Mouse (Mus musculus) forebrain, embryonic 14.5 days (tissue): ENCODE results near the gene Ear6. TPM values are rescaled to one million over a fixed set of nuclear protein-coding genes. Genes with fewer than 3 reads are reported as not detected.
"Not testable (repeated sequence)": the region's sequence is repeated elsewhere in the genome, so short reads cannot be mapped to it uniquely, and the experiment has no call there.

Experiments used
- ATAC-seq: fragments of 200-750 bp; cut with Nextera tagmentation; 2 replicates; pipeline ENCODE4 v1.8.0; 2017; ENCODE audit warnings: mild to moderate bottlenecking, moderate library complexity
- DNase-seq: peaks from one replicate; pipeline ENCODE4 v3.0.0-alpha.2; 2015; ENCODE audit warnings: low spot score
- H3K27ac ChIP-seq: fragments of 300-500 bp; sonication (generic); 2 replicates; pipeline ENCODE4 v1.5.1; 2014; ENCODE audit warnings: low read depth, mild to moderate bottlenecking, control low read depth, low read length, moderate library complexity
- H3K27me3 ChIP-seq: fragments of 300-500 bp; sonication (generic); replicated peaks from 2 replicates; pipeline ENCODE4 v1.6.1; 2014; ENCODE audit warnings: low read length, control low read depth, mixed read lengths; ENCODE audit not compliant: control insufficient read depth, insufficient read depth
- H3K36me3 ChIP-seq: fragments of 300-500 bp; sonication (generic); 2 replicates; pipeline ENCODE4 v1.6.1; 2014; ENCODE audit warnings: low read length, control low read depth; ENCODE audit not compliant: control insufficient read depth, insufficient read depth
- H3K4me1 ChIP-seq: fragments of 300-500 bp; sonication (generic); 2 replicates; pipeline ENCODE4 v1.6.1; 2014; ENCODE audit warnings: antibody characterized with exemption, low read length, control low read depth; ENCODE audit not compliant: control insufficient read depth, insufficient read depth
- H3K4me2 ChIP-seq: fragments of 300-500 bp; sonication (generic); 2 replicates; pipeline ENCODE4 v1.6.1; 2014; ENCODE audit warnings: mild to moderate bottlenecking, control low read depth, low read length
- H3K4me3 ChIP-seq: fragments of 300-500 bp; sonication (generic); 2 replicates; pipeline ENCODE4 v1.5.1; 2014; ENCODE audit warnings: low read depth, low read length, control low read depth
- H3K9ac ChIP-seq: fragments of 300-500 bp; sonication (generic); 2 replicates; pipeline ENCODE4 v1.6.1; 2014; ENCODE audit warnings: mild to moderate bottlenecking, low read length, control low read depth, moderate library complexity
- H3K9me3 ChIP-seq: fragments of 300-500 bp; sonication (generic); replicated peaks from 2 replicates; pipeline ENCODE4 v1.6.1; 2016; ENCODE audit warnings: low read length, control low read depth, mixed read lengths; ENCODE audit not compliant: control insufficient read depth
- WGBS: fragments of 180-500 bp; shearing (Covaris S2); extraction: QIAGEN DNeasy Blood & Tissue Kit; methylation state at CpG from one replicate; pipeline ENCODE4 v1.1.7; 2014; 5-methylcytosine and 5-hydroxymethylcytosine counted together
- polyA plus RNA-seq: library from polyadenylated mRNA; unstranded; fragments of >200 nt; fragmentation: Nextera tagmentation; extraction: Ambion mirVana; gene quantifications from 2 replicates; pipeline ENCODE4 v1.2.1, GENCODE M21; 2014

Gene Ear6
- not detected in 2 replicates for polyA plus RNA-seq

DNA sequence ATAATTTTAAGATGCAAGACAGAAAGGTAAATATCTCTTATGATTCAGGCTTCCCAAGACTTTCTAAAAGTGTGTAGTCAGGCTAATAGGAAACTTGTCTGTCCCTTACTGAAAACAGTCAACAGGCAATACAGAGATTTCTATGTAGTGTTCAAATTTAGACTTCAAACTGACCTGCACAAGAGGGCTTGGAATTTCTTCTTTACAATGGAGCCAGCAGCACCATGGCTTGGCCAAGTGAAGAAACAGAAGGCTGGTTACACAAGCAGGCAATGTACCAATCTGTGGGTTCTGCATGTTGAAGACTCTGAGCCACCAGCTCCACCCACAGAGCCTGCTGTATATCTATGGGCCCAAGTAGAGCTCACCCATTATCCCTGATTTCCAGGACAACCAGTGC, at the start of gene Ear6:
Gene Ear6 (plus strand): TSS at position 301 of the 400 bp plus-strand sequence.
- Histone ChIP-seq H3K9ac (no peak within 1 kb of the TSS), H3K27ac (no peak within 1 kb of the TSS), H3K4me2 (no peak within 1 kb of the TSS), H3K4me3 (no peak within 1 kb of the TSS), H3K4me1 (no peaks in the 10 kb centered on the region), H3K36me3 (no peaks in the 10 kb centered on the region), H3K27me3 (no peaks in the 10 kb centered on the region), H3K9me3 (no peaks in the 10 kb centered on the region)
- no peak for DNase-seq
- ATAC-seq = no peak

DNA sequence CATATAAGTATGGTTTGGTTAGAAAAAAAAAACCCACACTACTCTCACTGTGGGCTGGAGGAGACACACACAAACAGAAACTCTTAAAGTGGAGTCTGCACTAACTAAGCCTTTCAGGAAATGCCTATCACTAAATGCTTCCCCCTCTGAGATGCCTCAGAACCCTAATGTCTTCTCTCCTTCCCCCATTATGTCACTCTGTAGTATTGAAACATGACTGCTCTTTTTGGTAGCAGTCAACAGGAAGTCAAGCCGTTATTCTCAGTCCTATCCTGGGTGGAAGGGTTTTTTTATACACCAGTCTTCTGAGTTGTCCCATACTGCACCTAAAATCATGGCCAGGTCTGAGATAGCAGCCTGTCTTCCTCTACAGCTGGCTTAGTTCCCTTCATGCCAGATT, 26.9 kb upstream of the Ear6 start:
- ATAC-seq = no peak
- 68% methylated on average over 1 of the region's 1 CpGs for WGBS
- Histone ChIP-seq H3K36me3 (no peaks in the 10 kb centered on the region), H3K4me3 (no peak overlapping the region), H3K27me3 (no peaks in the 10 kb centered on the region), H3K4me2 (no peak overlapping the region), H3K4me1 (no peaks in the 10 kb centered on the region), H3K9ac (no peak overlapping the region), H3K27ac (no peak overlapping the region), H3K9me3 (no peaks in the 10 kb centered on the region)
- DNase-seq = no peak

DNA sequence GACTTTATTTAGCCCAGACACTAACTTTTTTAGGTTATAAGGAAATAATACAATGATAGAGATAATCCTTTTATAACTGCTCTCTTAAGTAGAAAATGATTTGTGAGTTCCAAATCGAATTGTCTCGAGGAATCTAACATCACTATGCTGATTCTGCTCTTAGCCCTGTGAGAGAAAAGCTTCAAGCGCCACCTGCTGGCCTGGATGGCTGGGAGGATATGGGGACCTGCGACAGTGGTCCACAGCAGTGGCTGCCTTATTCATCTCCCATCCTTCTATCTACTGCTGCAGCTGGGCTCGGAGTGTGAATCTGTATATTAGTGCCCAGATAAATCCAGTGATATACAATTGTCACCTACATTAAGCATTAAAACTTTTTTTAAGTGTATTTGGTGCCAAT, 25.7 kb upstream of the Ear6 start:
- ATAC-seq (peak; percentile 74; the same call in 1 of the 2 replicates), DNase-seq (peak; percentile 7)
- H3K4me1 ChIP-seq, H3K9me3 ChIP-seq, H3K27ac ChIP-seq, H3K4me3 ChIP-seq, H3K9ac ChIP-seq, H3K27me3 ChIP-seq, H3K4me2 ChIP-seq, H3K36me3 ChIP-seq: not testable (repeated sequence)
- 45% methylated on average over 5 of the region's 5 CpGs for WGBS

DNA sequence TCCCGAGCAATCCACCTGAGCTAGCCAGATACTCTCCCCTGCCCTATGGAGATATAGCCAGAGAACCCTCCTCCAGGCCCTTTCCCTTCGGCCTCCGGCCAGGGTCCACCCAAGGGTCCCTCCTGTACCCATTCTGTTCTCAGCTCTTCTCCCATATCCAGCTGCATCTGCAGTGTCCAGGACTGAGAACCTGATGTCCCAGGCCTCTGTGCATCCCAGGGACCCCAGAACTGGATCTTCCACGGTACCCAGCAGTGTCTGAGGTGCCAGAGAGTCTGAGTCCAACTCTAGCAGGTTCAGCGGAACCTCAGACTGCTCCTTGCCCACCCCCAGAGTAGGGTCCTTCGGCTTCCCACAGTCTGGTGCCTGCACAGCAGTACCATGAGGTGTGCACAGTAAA, 24.3 kb upstream of the Ear6 start:
- DNase-seq (no peak), ATAC-seq (no peak)
- Histone ChIP-seq H3K27ac (no peak overlapping the region), H3K4me2 (no peak overlapping the region), H3K36me3 (no peaks in the 10 kb centered on the region), H3K4me1 (no peaks in the 10 kb centered on the region), H3K4me3 (no peak overlapping the region), H3K9me3 (no peaks in the 10 kb centered on the region), H3K9ac (no peak overlapping the region), H3K27me3 (no peaks in the 10 kb centered on the region)
- WGBS = 83% methylated on average over 6 of the region's 6 CpGs

DNA sequence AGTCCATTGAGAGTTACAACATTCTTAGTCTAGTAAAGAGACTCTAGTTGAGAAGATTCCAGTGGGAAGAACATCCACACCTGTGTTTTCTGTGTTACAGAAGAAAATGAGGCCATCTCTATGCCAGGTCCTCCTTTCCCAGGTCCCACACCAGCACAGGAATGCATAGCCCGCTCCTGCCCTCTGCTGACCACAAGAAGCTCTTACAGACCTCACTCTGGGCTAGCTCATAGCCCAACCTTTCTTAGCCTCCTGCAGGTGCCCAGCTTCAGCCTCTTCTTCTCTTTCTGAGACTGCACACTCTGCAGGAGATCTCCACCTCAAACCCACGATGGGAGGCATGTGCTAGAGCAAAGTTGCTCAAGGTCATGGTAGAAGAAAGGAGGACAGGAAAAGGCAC, 15.0 kb upstream of the Ear6 start:
- not testable (repeated sequence) for H3K36me3 ChIP-seq, DNase-seq, H3K4me2 ChIP-seq, H3K27ac ChIP-seq, H3K9ac ChIP-seq, H3K4me1 ChIP-seq, H3K9me3 ChIP-seq, H3K27me3 ChIP-seq, H3K4me3 ChIP-seq, ATAC-seq
- 31% methylated on average over 2 of the region's 2 CpGs for WGBS

DNA sequence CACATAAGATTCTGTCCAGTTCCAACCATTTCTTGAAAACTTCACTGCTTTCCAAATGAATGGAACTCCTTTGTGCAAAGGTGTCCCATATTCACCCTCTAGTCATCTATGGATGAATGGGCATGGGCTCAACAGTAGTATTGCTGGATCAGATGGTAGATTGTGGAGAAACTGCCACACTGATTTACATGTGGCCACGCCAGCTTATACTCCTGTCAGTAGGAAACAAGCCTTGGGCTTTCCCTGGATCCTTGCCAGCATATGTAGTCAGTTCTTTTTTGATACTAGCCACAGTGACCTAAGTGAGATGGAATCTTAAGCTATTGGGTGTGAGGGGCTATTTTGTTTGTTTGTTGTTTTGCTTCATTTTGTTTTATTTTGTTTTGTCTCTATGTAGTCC, 11.2 kb upstream of the Ear6 start:
- DNase-seq (peak; percentile 61), ATAC-seq (peak; percentile 72; the same call in 1 of the 2 replicates)
- Histone ChIP-seq H3K27ac (no peak overlapping the region), H3K9me3 (no peaks in the 10 kb centered on the region), H3K9ac (no peak overlapping the region), H3K36me3 (no peaks in the 10 kb centered on the region), H3K4me3 (no peak overlapping the region), H3K27me3 (no peaks in the 10 kb centered on the region), H3K4me2 (no peak overlapping the region), H3K4me1 (no peaks in the 10 kb centered on the region; the same call in 1 of the 2 replicates)
- 53% methylated on average over 1 of the region's 1 CpGs for WGBS

DNA sequence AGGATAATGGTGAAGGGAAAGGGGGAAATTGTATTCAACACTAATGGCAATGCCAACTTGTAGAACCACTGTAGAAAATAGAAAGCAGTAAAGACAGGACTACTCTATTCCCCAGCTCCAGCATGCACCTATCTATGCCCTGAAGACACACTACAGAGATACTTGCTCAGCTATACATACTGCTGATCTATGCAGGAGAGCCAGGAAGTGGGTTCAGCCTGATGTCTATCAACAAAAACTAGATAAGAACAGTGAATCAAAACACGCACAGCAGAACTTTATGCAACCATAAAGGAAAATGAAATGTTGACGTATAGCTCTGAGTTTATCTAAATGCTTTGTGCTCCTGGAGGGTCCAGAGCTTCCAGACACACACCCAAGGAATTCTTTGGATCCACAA, 10.7 kb upstream of the Ear6 start:
- Histone ChIP-seq H3K27ac (no peak overlapping the region), H3K4me3 (no peak overlapping the region), H3K9ac (no peak overlapping the region), H3K4me1 (no peaks in the 10 kb centered on the region; the same call in 1 of the 2 replicates), H3K4me2 (no peak overlapping the region), H3K9me3 (no peaks in the 10 kb centered on the region), H3K36me3 (no peaks in the 10 kb centered on the region), H3K27me3 (no peaks in the 10 kb centered on the region)
- no peak for ATAC-seq
- DNase-seq = no peak
- 93% methylated on average over 2 of the region's 2 CpGs for WGBS

DNA sequence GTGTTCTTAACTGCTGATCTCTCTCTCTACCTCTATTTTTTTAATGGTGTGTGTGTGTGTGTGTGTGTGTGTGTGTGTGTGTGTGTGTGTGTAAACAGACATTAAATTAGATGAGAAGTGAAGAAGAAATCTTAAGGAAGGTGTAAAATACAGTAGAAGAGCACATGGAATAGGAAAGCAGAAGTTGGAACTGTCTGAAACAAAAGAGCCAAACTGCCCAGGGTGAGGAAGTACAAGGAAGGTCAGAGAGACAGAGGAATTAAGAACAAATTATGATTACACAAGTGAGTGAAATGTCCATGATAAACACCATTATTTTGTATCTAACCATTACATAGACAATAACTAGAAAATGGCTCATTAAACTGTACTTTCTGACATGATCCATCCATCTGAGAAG, 9.6 kb upstream of the Ear6 start:
- no peak overlapping the region for H3K4me3 ChIP-seq
- H3K4me1 ChIP-seq = no peaks in the 10 kb centered on the region; the same call in 1 of the 2 replicates
- no peak overlapping the region for H3K27ac ChIP-seq
- no peaks in the 10 kb centered on the region for H3K27me3 ChIP-seq
- ATAC-seq = no peak
- no peaks in the 10 kb centered on the region for H3K36me3 ChIP-seq
- DNase-seq = no peak
- H3K4me2 ChIP-seq = no peak overlapping the region
- H3K9ac ChIP-seq = no peak overlapping the region
- no peaks in the 10 kb centered on the region for H3K9me3 ChIP-seq

DNA sequence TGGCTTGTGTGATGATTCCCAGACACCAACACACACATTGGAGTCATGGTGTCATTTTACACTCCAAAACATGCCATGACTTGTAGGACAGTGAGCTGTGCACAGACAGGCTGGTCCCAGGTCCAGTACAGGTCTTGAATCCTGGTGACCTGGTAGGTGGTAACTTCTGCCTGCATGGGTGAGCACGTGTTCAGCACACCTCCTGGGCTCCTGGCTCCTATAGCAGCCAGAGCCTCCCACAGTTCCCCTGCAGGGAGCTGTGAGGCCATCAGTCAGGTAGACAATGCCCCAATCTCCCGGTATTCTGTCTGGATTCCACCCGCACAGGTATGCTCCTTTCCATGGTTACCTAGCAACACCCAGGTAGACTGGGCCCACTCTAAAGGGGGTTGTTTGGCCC, 6.9 kb upstream of the Ear6 start:
- Histone ChIP-seq H3K36me3 (no peaks in the 10 kb centered on the region), H3K4me1 (no peaks in the 10 kb centered on the region; the same call in 1 of the 2 replicates), H3K4me3 (no peak overlapping the region), H3K27me3 (no peaks in the 10 kb centered on the region), H3K27ac (no peak overlapping the region), H3K9me3 (no peaks in the 10 kb centered on the region), H3K9ac (no peak overlapping the region), H3K4me2 (no peak overlapping the region)
- WGBS = 53% methylated on average over 3 of the region's 3 CpGs
- DNase-seq (no peak), ATAC-seq (no peak)
